Mouse (Mus musculus) hematopoietic stem cell, adult 5-6 weeks (primary cell): Measurements from ENCODE around the gene Bcar3. TPM values are rescaled to one million over a fixed set of nuclear protein-coding genes. Genes with fewer than 3 reads are reported as not detected.
"Not testable (repeated sequence)": the region's sequence is repeated elsewhere in the genome, so short reads cannot be mapped to it uniquely, and the experiment has no call there.

Source experiments
- ATAC-seq, 2 experiments: fragments of 125-278 bp in 1 of 2; replicated peaks in 1 of 2; 2 replicates each; pipeline ENCODE4 v1.8.0; 2016 to 2017; ENCODE audit warnings: inconsistent platforms in 2 of 2, mild to moderate bottlenecking in 2 of 2, moderate number of reproducible peaks in 2 of 2, low read depth in 1 of 2, moderate TSS enrichment in 1 of 2; ENCODE audit not compliant: low FRiP score in 2 of 2, poor library complexity in 2 of 2, severe bottlenecking in 2 of 2, insufficient read depth in 1 of 2, low TSS enrichment in 1 of 2
- total RNA-seq: library from RNA; stranded (forward); fragments of 172-1452, 232-1000 nt; gene quantifications from 2 replicates; pipeline ENCODE4 v1.2.3, GENCODE M21; 2017

The Bcar3 gene
- total RNA-seq, 1 experiment from 2014 or later: 2.8 TPM

GRCm38 (mm10) chr3:122288613-122289195, 5.2 kb upstream of the Bcar3 start:
- ATAC-seq: no peak

- not testable (repeated sequence) for ATAC-seq
Observed at GRCm38 (mm10) chr3:122289344-122289743, 4.6 kb upstream of the Bcar3 start.

- ATAC-seq: peak; percentile 76
Observed at GRCm38 (mm10) chr3:122290696-122291095, 3.2 kb upstream of the Bcar3 start.

- no peak for ATAC-seq
Observed at GRCm38 (mm10) chr3:122291828-122292227, 2.1 kb upstream of the Bcar3 start.

DNA sequence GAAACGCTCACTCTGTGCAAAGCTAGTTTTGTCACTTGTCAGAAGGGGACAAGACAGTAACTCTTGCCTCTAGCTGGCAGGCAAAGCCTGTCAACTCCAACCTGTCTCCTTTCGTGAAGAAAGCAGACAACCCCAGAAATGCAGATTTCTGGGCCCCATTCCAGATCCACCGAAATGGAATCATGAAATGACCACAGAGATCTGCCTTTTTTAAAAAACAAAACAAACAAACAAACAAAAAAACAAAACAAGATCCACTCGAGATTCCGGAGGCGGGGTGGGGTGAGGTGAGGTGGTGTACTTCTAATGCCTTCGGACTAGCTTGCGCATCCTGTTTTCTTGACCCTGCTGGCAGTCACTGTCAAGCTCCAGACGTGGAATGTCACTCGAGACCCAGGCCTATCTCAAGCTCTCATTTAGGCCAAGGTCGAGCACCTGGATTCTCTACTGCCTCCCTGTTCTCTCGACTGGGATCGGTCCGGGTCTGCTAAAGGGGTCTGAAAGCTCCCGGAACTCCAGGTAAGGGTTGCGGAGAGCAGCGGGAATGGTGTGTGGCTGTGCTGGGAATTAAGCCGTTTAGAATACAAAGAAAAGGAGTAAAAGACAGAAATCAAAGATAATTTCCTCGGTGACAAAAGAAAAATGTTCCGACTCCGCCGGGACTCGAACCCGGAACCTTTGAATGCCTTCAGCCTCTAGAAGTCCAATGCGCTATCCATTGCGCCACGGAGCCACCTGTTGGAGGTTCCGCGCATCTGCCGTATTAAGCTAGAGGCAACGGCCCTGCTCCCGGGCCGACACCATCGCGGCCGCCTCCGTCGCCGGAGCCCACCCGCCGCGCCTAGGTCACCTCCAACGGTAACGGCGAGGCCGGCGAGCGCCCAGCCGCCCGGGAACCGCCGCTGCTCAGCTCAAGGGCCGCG, 1.4 kb upstream of the Bcar3 start:
- ATAC-seq: peak; percentile 43 to 62

- ATAC-seq: peak in 1 of 2 experiments; percentile 21; a peak in 2 of 4 replicates
Observed at GRCm38 (mm10) chr3:122293223-122293953, 548 bp upstream of the Bcar3 start.

- ATAC-seq: peak; percentile 34 to 57; a peak in 3 of 4 replicates
Observed at GRCm38 (mm10) chr3:122295511-122295910, 1.6 kb downstream of the Bcar3 start.

GRCm38 (mm10) chr3:122296979-122297378, 3.0 kb downstream of the Bcar3 start:
- ATAC-seq: no peak

GRCm38 (mm10) chr3:122300983-122301919, 7.3 kb downstream of the Bcar3 start:
- ATAC-seq: peak; percentile 88 to 90

- no peak for ATAC-seq
Observed at GRCm38 (mm10) chr3:122304560-122304959, 10.6 kb downstream of the Bcar3 start.

- ATAC-seq: peak in 1 of 2 experiments; percentile 21; a peak in 2 of 4 replicates
Observed at GRCm38 (mm10) chr3:122307894-122308671, 14.1 kb downstream of the Bcar3 start.

GRCm38 (mm10) chr3:122308981-122309380, 15.0 kb downstream of the Bcar3 start:
- ATAC-seq: peak; percentile 12 to 47; a peak in 2 of 4 replicates

- peak; percentile 50 to 75; a peak in 3 of 4 replicates for ATAC-seq
Observed at GRCm38 (mm10) chr3:122312078-122312477, 18.1 kb downstream of the Bcar3 start.

DNA sequence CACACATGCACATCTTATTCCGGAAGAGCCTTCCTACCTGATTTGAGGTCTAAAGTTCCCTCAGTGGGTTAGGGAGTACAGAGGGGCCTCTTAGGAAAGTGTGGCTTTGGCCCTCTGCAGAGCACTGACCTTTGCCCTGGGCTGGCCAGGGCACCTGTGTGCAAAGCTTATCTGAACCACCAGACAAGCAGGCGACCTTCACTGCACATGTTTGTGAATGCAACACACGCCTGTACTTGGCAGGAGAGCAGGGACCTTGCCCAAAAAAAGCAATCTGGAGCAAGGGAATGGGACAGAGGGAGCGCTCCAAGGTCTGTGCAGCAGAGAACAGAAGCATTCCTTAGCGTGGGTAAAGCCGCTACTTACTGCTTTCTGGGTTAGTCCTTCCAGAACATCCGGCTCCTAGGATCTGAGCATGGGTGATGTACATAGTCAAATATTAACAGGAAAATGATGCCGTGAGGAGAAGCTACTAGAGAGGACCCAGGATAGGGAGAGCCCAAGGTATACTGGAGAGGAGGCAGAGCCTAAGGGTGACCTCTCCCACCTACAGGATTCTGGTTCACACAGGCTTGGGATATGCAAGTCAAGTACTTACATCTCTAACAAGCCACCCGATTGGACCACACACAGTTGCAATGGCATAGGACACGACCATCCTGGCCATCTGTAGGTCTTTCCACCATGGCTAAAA, 19.1 kb downstream of the Bcar3 start:
- ATAC-seq: no peak

DNA sequence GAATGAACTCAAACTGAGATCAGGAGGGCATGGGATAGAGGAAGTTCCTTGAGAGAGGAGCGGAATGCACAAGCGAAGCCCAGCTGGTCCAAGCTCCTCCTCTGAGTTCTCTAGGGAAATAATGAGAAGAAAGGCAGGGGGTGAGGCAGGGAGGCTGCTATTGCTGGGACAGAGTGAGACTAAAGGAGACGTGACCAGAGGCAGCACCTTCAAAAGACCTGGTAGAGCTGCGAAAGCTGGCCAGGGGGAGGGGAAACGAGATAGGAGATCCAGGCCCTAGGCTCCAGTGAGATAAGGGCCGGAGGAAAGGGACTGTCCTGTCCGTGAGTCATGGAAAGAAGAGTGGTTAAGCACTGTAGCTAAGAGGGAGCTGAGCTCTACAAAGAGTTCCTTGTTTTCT, 20.0 kb downstream of the Bcar3 start:
- no peak for ATAC-seq

DNA sequence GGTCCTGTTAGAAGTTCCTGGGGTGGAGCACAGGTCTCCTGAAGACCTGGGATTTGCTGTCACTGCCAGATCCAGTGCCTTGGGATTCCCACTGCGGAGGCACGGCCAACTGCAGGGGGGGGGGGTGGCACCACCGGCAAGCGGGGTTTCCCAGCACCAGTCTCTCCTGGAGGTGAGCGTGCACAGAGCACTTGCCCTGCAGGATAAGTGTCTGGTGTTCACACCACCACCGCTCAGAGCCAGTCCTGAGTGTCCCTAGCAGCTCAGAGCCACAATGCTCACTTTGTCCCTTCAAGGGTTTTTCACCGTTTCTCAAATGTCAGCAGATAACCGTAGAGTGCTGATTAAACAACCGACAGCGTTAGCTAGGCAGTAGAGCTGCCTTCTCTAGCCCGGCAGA, 22.7 kb downstream of the Bcar3 start:
- ATAC-seq: no peak
